Mouse (Mus musculus) brain, embryonic 14.5 days (tissue): Measurements from ENCODE around the gene 9330182L06Rik. TPM values are rescaled to one million over a fixed set of nuclear protein-coding genes. Genes with fewer than 3 reads are reported as not detected.
A peak's percentile ranks its signal among the peaks of the same experiment; 100 is the strongest.

Source experiments
- DNase-seq: peaks from one replicate; pipeline ENCODE4 v3.0.0-alpha.2; 2011; ENCODE audit warnings: low read depth
- CTCF ChIP-seq: fragments of 200-500 bp; IDR thresholded peaks from 2 replicates; pipeline ENCODE4 v1.5.1; 2012; ENCODE audit warnings: inconsistent platforms, mild to moderate bottlenecking, moderate library complexity, borderline replicate concordance; ENCODE audit not compliant: insufficient read depth, insufficient read length; ENCODE audit errors: extremely low read depth
- POLR2A ChIP-seq: fragments of 200-500 bp; IDR thresholded peaks from 2 replicates; pipeline ENCODE4 v1.6.1; 2012; ENCODE audit warnings: mild to moderate bottlenecking, inconsistent platforms, borderline replicate concordance; ENCODE audit not compliant: poor library complexity, insufficient read depth, insufficient read length, severe bottlenecking; ENCODE audit errors: extremely low read depth
- polyA plus RNA-seq: library from polyadenylated mRNA; depleted of rRNA; stranded (reverse); fragments of >200 nt; gene quantifications from 2 replicates; pipeline ENCODE4 v1.2.3, GENCODE M21; 2012

The 9330182L06Rik gene
- polyA plus RNA-seq, 1 experiment, result 25.1 TPM

GRCm38 (mm10) chr5:9371127-9371526 is 105.2 kb downstream of the 9330182L06Rik start:
- no peak for DNase-seq
- TF ChIP-seq CTCF, result no peak

- no peak for TF ChIP-seq CTCF
- no peak for TF ChIP-seq POLR2A
- DNase-seq, result no peak
These were observed 107.4 kb downstream of the 9330182L06Rik start for GRCm38 (mm10) chr5:9373341-9373740.

GRCm38 (mm10) chr5:9389968-9390367 is 124.0 kb downstream of the 9330182L06Rik start:
- DNase-seq, result no peak
- TF ChIP-seq POLR2A (no peak), CTCF (no peak)

GRCm38 (mm10) chr5:9391858-9392393 is 126.0 kb downstream of the 9330182L06Rik start:
- TF ChIP-seq CTCF (no peak), POLR2A (no peak)
- no peak for DNase-seq

- TF ChIP-seq POLR2A, result no peak
- TF ChIP-seq CTCF, result no peak
- no peak for DNase-seq
These were observed 151.2 kb downstream of the 9330182L06Rik start for GRCm38 (mm10) chr5:9417098-9417497.

- DNase-seq, result no peak
- TF ChIP-seq POLR2A, result no peak
- TF ChIP-seq CTCF, result no peak
These were observed 151.9 kb downstream of the 9330182L06Rik start for GRCm38 (mm10) chr5:9417802-9418201.

GRCm38 (mm10) chr5:9419964-9420363 is 154.0 kb downstream of the 9330182L06Rik start:
- peak; percentile 65 for DNase-seq
- TF ChIP-seq POLR2A, result no peak
- TF ChIP-seq CTCF, result peak; percentile 61; the same call in 1 of the 2 replicates

- TF ChIP-seq POLR2A (no peak), CTCF (no peak)
- DNase-seq, result peak; percentile 79
These were observed 158.5 kb downstream of the 9330182L06Rik start for GRCm38 (mm10) chr5:9424464-9424863.

GRCm38 (mm10) chr5:9427165-9427564 is 161.2 kb downstream of the 9330182L06Rik start:
- no peak for DNase-seq
- TF ChIP-seq POLR2A, result no peak
- no peak for TF ChIP-seq CTCF

GRCm38 (mm10) chr5:9427581-9428241 is 161.8 kb downstream of the 9330182L06Rik start:
- TF ChIP-seq CTCF (peak; percentile 76), POLR2A (no peak)
- peak; percentile 90 for DNase-seq

GRCm38 (mm10) chr5:9428728-9429127 is 162.8 kb downstream of the 9330182L06Rik start:
- no peak for TF ChIP-seq CTCF
- TF ChIP-seq POLR2A, result no peak
- no peak for DNase-seq

- TF ChIP-seq POLR2A, result no peak
- DNase-seq, result no peak
These were observed 180.2 kb downstream of the 9330182L06Rik start for GRCm38 (mm10) chr5:9446146-9446545.

GRCm38 (mm10) chr5:9448931-9449330 is 183.0 kb downstream of the 9330182L06Rik start:
- DNase-seq, result no peak
- TF ChIP-seq CTCF (no peak), POLR2A (no peak)
